Mouse (Mus musculus) brain, embryonic 18.5 days (tissue): Measurements from ENCODE around the gene Ttc30a1.

ENCODE experiments used
- DNase-seq: peaks from one replicate; pipeline ENCODE4 v3.0.0-alpha.2; 2012; ENCODE audit warnings: low read depth, low spot score

Ttc30a1 gene

DNA sequence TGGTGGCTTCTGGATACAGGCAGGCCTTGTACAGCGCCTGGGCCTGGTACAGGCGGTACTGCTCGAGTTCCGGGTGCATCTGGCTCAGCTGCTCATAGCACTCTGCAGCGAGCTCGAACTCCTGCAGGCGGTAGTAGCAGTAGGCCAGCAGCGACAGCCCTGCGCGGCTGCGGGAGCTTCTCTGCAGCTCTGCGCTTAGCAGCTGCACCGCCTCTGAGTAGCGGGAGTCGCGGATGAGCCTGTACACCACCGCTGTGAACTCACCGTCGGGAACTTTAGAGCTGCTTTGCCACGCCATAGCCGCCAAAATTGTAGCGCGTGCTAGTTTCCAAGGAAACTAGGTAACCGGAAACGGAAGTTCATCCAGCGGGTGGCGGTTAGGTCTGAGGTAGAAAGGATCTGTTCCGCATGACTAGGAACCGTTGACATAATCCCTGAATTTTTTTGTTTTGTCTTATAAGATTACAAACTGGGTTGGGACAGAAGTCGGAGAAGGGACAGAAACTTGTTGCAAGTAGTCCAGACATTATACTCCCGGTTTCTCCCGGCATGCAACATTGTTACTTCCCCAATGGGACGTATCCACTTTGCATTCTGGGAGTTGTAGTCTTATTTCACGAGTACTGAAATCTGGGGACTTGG, at the start of gene Ttc30a1:
Ttc30a1 (minus strand) TSS at position 528 of the 642 bp plus-strand sequence.
- peak; percentile 80 for DNase-seq

DNA sequence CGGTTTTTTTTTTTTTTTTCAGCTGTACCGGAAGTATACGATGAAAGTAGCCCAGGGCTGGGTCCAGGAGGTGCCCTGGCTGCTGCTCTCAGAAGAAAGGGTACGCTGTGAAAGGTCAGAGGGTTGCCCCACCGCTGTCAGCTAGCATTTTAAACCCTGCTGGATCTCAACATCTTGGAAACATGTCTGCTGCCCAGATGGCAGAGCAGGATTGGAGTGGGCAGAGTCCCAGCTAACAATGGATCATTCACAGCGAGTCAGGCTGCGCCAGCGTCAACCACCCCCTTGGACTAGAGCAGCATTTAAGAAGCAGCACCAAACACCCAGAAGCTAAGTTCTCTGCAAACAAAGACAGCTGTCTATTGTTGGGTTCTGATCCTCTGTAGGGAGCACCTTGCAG, 48.3 kb upstream of the Ttc30a1 start:
- DNase-seq: no peak

DNA sequence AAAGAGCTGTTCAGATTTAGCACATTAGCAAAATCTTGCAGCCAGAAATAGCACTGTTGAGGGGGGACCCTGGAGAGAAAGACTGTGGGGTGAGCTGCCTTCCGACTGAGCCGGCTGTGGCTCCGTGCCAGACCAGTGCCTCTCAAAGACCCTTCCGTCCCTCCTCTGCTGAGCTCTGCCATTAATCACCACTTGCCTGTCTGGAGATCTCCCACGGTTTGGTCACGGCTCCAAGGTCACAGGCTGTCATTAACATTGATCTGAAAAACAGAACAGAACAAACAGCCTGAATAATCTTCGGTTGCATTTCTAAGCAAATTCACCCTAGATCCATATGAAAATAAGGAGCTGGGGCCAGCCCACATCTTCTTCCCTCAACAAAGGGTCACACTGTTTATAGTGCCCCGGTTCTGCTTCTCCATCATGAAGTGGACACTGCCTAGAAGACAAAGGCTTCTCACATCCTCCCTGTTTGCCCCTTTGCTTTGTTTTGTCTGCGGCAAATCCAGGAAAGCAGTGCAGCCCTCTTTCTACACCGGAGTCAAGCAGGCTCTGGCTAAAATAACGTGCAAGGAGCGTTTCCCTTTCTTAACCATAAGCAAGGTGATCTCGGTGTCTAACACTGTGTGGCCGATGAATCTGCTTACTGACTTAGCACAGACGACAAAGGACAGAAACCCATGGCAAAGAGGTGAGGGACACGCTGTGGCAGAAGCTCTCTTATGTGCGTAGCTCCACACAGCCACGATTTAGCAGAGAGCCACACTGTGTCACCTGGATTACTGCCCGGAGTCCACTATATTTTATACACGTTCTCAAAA, 47.5 kb upstream of the Ttc30a1 start:
- DNase-seq: peak; percentile 39

DNA sequence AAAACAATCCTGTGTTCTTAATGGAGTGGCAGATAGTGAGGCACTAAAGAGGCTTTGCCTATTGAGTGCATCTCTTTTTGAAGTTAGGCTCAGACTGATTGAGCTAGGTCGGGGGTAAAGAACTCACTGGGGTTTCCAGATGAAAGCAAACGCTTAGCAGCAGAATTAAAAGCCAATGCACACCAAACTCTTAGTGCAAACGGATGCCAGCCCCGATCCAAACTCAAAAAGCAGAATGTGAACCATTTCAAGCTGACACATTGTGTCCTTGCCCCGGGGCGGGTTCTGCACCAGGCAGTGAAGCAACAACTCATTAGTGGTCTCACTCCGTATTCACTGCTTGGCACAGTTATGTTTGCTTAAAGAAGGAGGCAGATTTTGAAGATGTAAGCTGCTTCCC, 35.1 kb upstream of the Ttc30a1 start:
- DNase-seq: no peak

DNA sequence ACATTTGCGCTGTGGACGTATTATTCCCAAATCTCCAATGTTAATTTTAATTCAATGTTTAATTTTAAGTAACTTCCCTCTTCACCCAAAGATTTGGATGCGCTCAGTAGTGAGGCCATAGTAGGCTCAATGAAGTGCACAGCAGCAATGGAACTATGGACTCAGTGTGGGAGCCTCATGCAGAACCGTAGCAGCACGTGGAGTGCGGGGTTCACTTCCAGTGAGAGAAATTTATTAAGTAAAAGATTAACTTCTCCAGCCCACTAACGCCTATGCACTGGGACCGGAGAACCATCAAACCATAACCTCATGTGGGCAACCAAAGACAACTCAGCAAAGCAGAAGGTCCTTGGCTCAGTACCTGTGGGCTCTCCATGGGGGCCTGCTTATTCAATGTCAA, 34.4 kb upstream of the Ttc30a1 start:
- DNase-seq: no peak

DNA sequence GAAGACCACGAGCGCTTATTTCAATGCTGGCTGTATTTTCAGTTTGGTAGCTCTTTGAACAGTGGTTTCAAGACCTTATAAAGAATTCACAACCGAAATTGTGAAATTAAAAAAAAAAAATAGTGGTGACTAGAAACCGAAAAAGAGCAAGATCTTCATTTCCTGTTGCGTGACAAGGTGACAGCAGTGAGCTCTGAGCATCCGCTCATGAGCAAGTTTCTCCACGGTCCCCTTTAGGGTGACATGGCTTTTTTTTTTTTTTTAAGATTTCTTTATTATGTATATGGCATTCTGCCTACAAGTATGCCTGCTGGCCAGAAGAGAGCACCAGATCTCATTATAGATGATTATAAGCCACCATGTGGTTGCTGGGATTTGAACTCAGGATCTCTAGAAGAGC, 33.7 kb upstream of the Ttc30a1 start:
- no peak for DNase-seq

DNA sequence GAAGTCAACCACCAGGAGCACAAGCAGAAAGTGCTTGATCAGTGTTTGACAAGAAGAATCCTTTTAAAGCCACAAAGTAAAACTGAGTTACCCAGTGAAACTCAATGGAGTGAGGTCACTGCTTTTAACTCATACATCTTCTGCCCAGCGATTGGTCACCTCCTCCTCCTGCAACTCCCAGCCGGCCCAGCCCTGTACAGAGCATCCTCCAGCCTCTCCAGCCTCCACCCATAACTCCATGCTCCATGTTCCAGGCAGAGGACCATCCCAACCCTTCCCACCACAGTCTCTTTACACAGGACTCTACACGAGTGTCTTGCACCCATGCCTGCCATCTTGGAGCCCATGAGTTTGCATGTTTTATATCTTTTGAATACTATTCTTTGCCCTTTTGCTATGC, 32.9 kb upstream of the Ttc30a1 start:
- no peak for DNase-seq

DNA sequence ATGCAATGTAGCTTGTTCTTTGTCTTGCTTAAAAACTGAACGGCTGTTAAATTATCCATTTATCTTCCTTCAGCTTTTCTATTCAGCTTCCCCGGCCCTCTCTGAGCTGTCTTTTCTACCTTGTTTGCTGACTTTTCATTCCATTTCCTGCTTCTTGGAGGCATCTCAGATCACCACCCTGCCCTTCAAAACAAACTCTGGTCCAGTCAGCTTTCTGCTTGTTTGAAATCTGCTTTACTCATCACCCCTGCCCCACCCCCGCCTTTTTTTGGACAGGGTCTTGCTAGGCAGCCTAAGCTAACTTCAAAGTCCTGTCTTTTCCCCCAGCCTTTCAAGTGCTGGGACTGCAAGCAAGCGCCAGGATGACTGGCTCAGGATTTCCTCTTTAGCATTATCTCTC, 24.4 kb upstream of the Ttc30a1 start:
- DNase-seq: no peak

DNA sequence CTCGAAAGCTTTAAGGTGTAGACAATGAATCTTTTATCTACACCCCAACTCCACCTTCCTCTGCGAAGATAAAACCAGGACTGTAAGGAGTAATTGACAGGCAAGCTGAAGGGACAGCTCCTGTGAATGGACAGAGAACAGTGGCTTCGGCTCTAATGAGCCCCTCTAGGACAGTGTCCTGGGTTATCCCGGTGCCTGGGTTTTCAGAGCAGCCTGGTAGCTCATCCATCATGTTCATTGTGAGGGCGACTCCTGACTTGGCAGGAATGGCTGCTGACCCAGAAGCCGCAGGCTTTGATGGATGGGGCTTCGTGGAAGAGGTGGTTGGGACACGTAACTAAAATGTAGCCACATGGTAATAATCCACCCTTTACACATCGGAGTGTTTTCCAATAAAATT, 21.1 kb upstream of the Ttc30a1 start:
- no peak for DNase-seq

DNA sequence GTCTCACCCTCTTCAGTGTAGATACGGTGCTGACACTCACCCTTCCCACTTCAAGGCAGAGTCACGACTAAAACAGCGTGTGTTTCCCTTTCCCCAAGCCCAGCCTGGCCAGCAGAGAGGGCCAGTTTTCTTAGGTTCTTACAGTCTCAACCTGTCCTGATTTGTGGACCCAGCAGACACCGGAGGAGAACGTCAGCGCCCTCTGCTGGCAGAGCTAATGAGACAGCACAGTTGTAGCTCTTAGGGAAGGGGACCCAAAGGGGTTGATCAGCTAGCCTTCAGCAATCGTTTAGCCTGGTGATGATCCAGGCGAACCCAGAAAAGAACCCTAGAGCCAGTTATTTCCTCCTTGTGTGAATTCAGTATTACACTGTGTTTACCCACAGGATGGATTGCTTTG, 19.6 kb upstream of the Ttc30a1 start:
- no peak for DNase-seq

DNA sequence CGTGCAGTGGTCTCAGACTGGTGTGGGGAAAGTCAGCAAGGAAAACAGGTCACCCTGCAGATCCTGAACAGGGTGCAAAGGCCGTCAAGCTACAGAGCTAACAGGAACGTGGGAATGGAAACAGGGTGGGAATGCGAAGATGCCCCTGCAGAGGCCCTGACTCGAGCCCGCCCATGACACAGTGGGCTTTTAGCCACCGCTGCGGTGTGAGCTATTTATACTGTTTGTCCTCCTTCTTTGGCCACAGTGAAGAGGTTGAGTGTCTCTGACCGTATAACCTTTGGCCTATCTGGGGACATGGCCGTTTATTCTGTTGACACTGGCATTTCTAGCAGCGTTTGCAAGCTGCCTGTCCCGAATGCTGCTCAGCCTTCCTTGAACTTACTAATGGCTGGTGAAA, 17.9 kb upstream of the Ttc30a1 start:
- DNase-seq: no peak

DNA sequence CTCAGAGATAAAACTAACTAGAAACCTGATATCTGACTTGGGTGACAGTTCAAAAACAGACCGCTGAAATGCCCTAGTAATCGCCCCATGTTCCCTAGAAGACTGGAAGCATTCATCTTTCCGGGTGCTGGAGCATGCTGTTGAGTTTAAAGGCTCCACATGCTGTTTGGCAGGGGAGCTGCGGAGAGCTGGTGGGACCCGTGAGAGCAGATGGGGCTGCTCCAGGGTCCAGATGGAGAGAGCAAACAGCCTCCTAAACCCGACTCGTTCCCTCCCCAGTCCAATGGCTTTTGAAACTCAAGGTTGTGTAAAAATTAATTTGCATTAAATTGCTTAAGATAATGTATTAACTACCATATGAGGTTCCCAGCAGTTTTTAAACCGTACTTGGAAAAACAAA, 16.9 kb upstream of the Ttc30a1 start:
- no peak for DNase-seq

DNA sequence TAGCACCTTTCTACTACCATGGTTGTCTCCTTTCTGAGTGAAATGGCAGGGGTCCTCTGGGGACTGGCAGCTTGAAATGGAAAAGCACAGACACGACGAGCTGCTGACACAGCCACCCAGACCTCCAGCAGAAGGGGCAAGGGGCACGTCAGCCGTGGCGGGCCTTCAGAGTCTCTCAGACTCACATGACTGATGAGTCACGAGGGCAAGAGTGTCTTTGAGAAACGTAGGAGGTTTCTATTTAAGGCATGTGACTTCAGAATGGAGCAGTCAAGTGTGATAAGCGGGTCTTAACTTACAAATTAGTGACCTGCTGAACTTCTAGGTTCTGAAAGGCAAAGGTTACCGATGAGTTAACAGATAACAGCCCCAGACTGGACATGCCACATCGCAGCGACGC, 16.0 kb upstream of the Ttc30a1 start:
- no peak for DNase-seq

DNA sequence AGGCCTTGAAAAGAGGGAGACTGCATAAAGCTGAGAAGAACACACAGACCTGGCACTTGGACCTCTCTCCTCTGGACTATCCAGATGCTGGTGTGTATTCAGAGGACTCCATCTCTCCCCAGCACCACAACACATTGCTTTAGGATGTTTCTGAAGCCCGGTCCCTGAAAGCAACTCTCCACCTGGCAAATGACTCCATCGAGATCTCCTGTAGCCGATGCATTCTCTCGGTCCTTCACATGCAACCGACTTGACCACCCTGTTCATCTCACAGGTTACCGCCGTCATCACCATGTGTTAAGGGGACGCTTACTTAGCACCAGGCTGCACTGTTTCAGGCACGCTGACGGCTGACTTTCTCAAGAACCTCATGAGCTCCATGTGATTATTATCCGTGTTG, 13.1 kb upstream of the Ttc30a1 start:
- no peak for DNase-seq

DNA sequence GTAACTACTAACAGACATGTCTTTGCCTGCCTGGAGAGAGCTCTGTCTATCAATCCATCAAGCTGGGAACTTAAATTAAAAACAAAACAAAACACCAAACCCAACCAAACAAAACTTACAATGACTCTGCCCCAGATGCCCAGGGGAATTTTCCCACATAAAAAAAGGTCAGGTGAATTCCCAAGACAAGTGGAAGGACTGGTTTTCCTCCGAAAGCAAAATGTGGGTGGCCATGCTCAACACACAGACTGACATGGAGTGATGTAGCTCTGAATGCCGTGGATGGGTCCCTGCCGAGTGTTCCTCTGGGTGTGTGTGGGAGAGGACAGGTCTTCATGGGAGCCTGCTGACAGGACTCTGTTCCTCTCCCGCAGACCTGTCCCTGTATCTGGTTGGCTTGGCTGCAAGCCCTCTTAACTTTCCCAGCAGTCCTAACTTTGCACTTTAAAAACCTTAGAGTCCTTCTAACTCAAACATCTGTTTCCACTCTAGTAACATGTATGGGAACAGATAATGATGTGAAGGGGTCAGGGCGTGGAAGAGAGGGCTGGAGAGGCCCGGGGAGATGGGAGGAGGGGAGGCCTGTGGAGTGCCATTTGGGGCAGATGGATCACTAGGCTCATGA, 9.9 kb upstream of the Ttc30a1 start:
- DNase-seq: no peak

DNA sequence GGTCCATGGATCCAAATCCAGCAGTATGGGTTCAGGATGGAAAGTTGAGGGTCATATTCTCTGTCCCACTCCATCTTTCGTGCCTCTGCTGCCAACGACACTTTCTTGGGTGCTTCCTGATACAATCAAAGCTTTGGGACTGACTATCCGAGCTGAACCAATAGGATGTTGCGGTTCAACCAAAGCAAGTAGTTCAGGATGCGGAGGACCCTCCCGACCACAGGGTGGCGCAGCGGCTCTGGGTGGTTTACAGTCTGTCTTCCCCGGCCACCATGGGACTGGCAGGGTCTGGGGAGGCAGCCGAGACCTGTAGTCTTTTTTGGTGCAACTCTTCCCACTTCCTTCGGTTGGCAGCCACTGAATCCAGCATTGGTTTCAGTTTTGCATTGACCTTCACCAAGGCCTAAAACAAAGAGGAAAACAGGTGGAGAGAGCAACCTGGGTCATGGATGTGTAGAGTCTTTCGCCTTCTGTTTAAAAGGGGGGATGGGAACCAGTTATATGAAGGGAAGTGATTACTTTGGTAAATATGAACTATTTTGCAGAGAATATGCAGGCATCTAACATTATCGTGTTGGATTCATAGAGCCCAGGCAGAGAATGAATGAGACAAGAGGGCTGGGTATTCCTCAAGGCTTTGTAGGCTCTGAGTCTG, 9.2 kb upstream of the Ttc30a1 start:
- no peak for DNase-seq

DNA sequence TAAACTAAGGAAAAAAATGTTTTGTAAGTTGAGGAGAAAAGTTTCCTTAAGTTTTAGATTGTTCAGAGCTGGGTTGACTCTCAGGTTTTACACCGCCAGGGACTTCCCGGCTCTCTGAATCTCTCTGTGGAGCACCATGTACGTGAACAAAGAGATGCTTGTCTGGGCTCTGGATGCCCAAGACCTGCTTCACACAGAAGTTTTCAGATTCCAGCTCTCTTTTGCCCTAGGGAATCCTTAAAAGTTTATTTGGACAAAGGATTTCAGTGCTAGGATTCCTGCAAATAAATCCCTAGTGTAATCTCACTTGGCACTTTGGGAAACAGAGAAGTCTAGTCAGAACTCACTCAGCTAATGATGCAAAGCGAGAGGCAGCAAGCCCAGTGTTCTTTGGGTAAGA, 7.9 kb upstream of the Ttc30a1 start:
- no peak for DNase-seq

DNA sequence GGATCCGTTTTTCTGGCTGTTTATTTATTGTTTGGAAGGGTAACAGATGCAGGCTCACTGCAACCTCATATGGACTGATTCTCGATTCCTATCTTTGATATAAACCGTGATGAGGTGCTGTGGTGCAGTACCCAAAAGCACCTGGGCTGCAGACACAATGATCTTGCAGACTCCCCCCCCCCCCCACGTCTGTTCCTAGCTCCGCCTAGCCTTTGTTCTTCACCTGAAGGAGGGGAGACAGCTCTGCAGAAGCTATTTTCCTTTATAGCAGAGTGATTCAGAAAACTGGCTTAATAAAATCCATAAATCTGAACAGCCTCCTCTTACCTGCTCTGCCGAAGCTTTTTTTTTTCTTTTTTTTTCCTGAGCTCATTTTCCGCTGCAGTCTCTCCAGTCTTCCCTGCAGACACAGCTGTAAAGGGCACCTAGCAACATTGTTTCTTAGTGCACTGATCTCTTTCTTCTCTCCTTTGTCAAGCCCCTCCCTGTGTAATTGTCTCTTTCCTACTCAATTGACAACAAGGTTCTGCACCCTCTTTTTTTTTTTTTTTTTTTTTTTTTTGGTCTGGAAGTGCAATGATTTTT, 7.1 kb upstream of the Ttc30a1 start:
- no peak for DNase-seq

DNA sequence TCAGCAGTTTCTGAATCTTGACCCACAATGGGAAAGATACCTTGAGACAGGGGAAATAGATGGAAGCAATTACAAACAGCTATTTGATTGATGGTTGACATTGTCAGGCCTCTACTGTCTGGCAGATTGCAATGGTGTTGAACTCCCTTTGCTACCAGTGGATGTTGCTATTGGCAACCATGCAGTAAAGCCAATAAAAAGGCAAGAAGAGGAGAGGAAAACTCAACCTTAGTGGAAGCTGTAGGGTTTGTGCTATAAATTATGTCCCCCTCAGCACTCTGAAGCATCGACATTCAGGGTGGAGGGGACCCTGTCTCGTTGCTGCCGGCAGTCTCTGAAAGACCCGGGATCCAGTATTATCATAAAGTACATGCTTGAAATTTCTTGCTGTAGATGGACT, 6.6 kb upstream of the Ttc30a1 start:
- DNase-seq: no peak

DNA sequence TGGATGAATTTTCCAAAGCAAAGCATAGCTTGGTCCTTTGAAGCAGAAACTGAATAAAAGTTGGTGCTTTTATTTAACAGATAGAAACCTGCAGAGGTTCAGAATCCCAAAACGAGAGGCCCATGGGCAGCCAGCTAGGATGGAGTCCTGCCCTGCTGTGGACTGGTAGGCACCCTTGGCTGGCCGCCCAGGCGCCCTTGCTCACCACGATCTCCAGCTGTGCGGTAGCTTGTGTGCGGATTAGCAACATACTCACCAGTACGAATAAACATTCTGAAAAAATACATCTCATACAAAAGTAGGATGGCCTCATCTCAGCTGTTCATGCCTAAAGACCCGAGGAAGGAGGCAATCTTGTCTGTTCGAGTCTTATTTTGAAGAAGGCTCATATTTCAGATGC, 6.0 kb upstream of the Ttc30a1 start:
- DNase-seq: no peak

DNA sequence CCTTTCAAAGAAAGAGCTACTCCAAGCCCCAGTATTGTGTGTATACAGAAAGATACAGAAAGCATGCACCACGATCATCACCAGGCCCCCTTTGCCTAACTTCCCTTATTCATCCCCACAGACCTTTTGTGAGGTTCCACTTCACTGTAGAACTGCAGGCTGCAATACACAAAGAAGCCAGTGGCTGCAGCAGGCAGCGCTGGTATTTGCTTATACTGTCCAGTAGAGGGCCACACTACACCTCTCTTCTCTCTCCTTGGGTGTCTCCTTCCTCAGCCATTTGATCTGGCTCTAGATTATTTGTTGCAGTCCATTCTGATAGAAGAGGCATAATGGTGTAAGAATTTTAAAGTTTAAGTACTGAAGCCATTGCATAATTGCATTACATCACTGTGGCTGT, 3.4 kb upstream of the Ttc30a1 start:
- no peak for DNase-seq

DNA sequence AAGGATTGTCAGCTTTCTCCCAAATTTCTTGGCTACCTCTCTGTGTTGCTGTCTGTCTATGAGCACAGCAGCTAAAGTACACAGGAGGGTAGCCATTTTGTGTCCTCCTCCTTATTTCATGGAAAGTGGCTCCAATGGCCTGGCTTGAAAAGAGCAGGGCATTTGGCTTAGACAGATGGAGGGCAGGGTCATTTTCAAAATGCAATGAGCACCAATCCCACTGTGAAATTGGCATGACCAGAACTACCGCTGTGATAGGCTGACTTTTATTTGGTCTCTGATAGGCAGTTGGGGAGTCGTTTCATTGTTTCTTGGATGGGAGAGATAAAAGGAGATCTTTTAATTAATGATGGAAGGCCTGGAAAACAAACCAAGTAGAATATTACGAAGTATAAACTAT, 2.1 kb upstream of the Ttc30a1 start:
- DNase-seq: no peak
